Mouse (Mus musculus) macrophage (primary cell): ENCODE measurements around the gene Thada. TPM values are rescaled to one million over a fixed set of nuclear protein-coding genes. Genes with fewer than 3 reads are reported as not detected.
"Not testable (repeated sequence)": the region's sequence is repeated elsewhere in the genome, so short reads cannot be mapped to it uniquely, and the experiment has no call there.

Source experiments
- H3K27ac ChIP-seq: fragments of 350-480 bp; formaldehyde crosslinking; 2 replicates; pipeline ENCODE4 v1.9.0; 2021
- H3K36me3 ChIP-seq: fragments of 350-480 bp; formaldehyde crosslinking; 2 replicates; pipeline ENCODE4 v1.9.0; 2021; ENCODE audit errors: inconsistent target
- H3K4me3 ChIP-seq: fragments of 350-480 bp; formaldehyde crosslinking; 2 replicates; pipeline ENCODE4 v1.9.0; 2021; ENCODE audit errors: inconsistent target
- H3K79me2 ChIP-seq: fragments of 350-480 bp; formaldehyde crosslinking; 2 replicates; pipeline ENCODE4 v1.9.0; 2021; ENCODE audit errors: inconsistent target
- WGBS: methylation state at CpG from one replicate; pipeline ENCODE4 v1.1.7; 2026; ENCODE audit warnings: inconsistent platforms; ENCODE audit not compliant: missing documents; 5-methylcytosine and 5-hydroxymethylcytosine counted together
- polyA plus RNA-seq: library from polyadenylated mRNA; stranded (reverse); fragments of 250-400 nt; gene quantifications from 3 replicates; pipeline ENCODE4 v1.2.4, GENCODE M21; 2018; ENCODE audit warnings: inconsistent platforms

Thada gene
- polyA plus RNA-seq, 1 experiment from 2014 or later: 6.0 TPM

- Histone ChIP-seq H3K79me2 (no peaks in the 10 kb centered on the region), H3K36me3 (no peaks in the 10 kb centered on the region), H3K4me3 (no peak overlapping the region), H3K27ac (no peak overlapping the region)
- WGBS: 49% methylated on average over 6 of the region's 6 CpGs
These were observed 135.5 kb downstream of the Thada start for GRCm38 (mm10) chr17:84330506-84330905.

GRCm38 (mm10) chr17:84329906-84330470 is 136.0 kb downstream of the Thada start:
- 79% methylated on average over 4 of the region's 4 CpGs for WGBS
- H3K4me3 ChIP-seq: no peak overlapping the region
- peak overlapping the region; percentile 63; the same call in 1 of the 2 replicates for H3K27ac ChIP-seq
- no peaks in the 10 kb centered on the region for H3K79me2 ChIP-seq
- no peaks in the 10 kb centered on the region for H3K36me3 ChIP-seq

- WGBS: 23% methylated on average over 2 of the region's 2 CpGs
- Histone ChIP-seq H3K36me3 (no peaks in the 10 kb centered on the region), H3K4me3 (no peak overlapping the region), H3K79me2 (no peaks in the 10 kb centered on the region), H3K27ac (peak overlapping the region; percentile 63)
These were observed 137.5 kb downstream of the Thada start for GRCm38 (mm10) chr17:84328526-84328925.

- Histone ChIP-seq H3K79me2 (no peaks in the 10 kb centered on the region), H3K36me3 (no peaks in the 10 kb centered on the region), H3K4me3 (no peak overlapping the region), H3K27ac (no peak overlapping the region)
- WGBS: 95% methylated on average over 4 of the region's 12 CpGs
These were observed 138.7 kb downstream of the Thada start for GRCm38 (mm10) chr17:84327051-84327925.

GRCm38 (mm10) chr17:84322176-84322575 is 143.8 kb downstream of the Thada start:
- Histone ChIP-seq H3K27ac (no peak overlapping the region), H3K36me3 (no peaks in the 10 kb centered on the region), H3K4me3 (no peak overlapping the region), H3K79me2 (no peaks in the 10 kb centered on the region)
- WGBS: 86% methylated on average over 4 of the region's 4 CpGs

GRCm38 (mm10) chr17:84321351-84321750 is 144.7 kb downstream of the Thada start:
- no peaks in the 10 kb centered on the region for H3K79me2 ChIP-seq
- WGBS: 93% methylated on average over 5 of the region's 5 CpGs
- H3K36me3 ChIP-seq: no peaks in the 10 kb centered on the region
- no peak overlapping the region for H3K27ac ChIP-seq
- H3K4me3 ChIP-seq: no peak overlapping the region

- Histone ChIP-seq H3K36me3 (no peaks in the 10 kb centered on the region), H3K27ac (no peak overlapping the region), H3K4me3 (no peak overlapping the region), H3K79me2 (no peaks in the 10 kb centered on the region)
- 100% methylated on average over 1 of the region's 1 CpGs for WGBS
These were observed 145.4 kb downstream of the Thada start for GRCm38 (mm10) chr17:84320576-84320975.

- H3K4me3 ChIP-seq: no peak overlapping the region
- H3K27ac ChIP-seq: no peak overlapping the region
- 88% methylated on average over 7 of the region's 7 CpGs for WGBS
These were observed 151.7 kb downstream of the Thada start for GRCm38 (mm10) chr17:84314341-84314740.

GRCm38 (mm10) chr17:84313494-84313893 is 152.5 kb downstream of the Thada start:
- Histone ChIP-seq H3K27ac (no peak overlapping the region), H3K4me3 (no peak overlapping the region), H3K36me3 (peaks cover 9% of the 10 kb centered on the region; the same call in 1 of the 2 replicates), H3K79me2 (no peaks in the 10 kb centered on the region)
- 84% methylated on average over 6 of the region's 6 CpGs for WGBS

More at GRCm38 (mm10) chr17:84314341-84314740, 151.7 kb downstream of the Thada start:
- H3K36me3 ChIP-seq: peaks cover 4% of the 10 kb centered on the region; the same call in 1 of the 2 replicates
- H3K79me2 ChIP-seq: no peaks in the 10 kb centered on the region

- Histone ChIP-seq H3K36me3 (peaks cover 9% of the 10 kb centered on the region; the same call in 1 of the 2 replicates), H3K4me3 (no peak overlapping the region), H3K27ac (no peak overlapping the region), H3K79me2 (no peaks in the 10 kb centered on the region)
- 50% methylated on average over 1 of the region's 1 CpGs for WGBS
These were observed 159.9 kb downstream of the Thada start for GRCm38 (mm10) chr17:84306151-84306550.

GRCm38 (mm10) chr17:84305074-84305473 is 160.9 kb downstream of the Thada start:
- WGBS: 100% methylated on average over 5 of the region's 5 CpGs
- Histone ChIP-seq H3K27ac (no peak overlapping the region), H3K79me2 (no peaks in the 10 kb centered on the region), H3K36me3 (peaks cover 9% of the 10 kb centered on the region; the same call in 1 of the 2 replicates), H3K4me3 (no peak overlapping the region)

GRCm38 (mm10) chr17:84304141-84304540 is 161.9 kb downstream of the Thada start:
- peaks cover 3% of the 10 kb centered on the region; the same call in 1 of the 2 replicates for H3K36me3 ChIP-seq
- 96% methylated on average over 5 of the region's 5 CpGs for WGBS
- H3K27ac ChIP-seq: no peak overlapping the region

GRCm38 (mm10) chr17:84297976-84298375 is 168.0 kb downstream of the Thada start:
- H3K79me2 ChIP-seq: no peaks in the 10 kb centered on the region
- H3K27ac ChIP-seq: no peak overlapping the region
- WGBS: 94% methylated on average over 6 of the region's 6 CpGs
- H3K4me3 ChIP-seq: no peak overlapping the region
- H3K36me3 ChIP-seq: no peaks in the 10 kb centered on the region

More at GRCm38 (mm10) chr17:84304141-84304540, 161.9 kb downstream of the Thada start:
- Histone ChIP-seq H3K4me3 (no peak overlapping the region), H3K79me2 (no peaks in the 10 kb centered on the region)

GRCm38 (mm10) chr17:84293221-84293620 is 172.8 kb downstream of the Thada start:
- no peaks in the 10 kb centered on the region for H3K36me3 ChIP-seq
- no peak overlapping the region for H3K4me3 ChIP-seq
- H3K27ac ChIP-seq: peak overlapping the region; percentile 80
- 52% methylated on average over 4 of the region's 4 CpGs for whole genome bisulfite sequencing
- H3K79me2 ChIP-seq: no peaks in the 10 kb centered on the region

GRCm38 (mm10) chr17:84291228-84291627 is 174.8 kb downstream of the Thada start:
- H3K4me3 ChIP-seq, H3K27ac ChIP-seq, H3K36me3 ChIP-seq, H3K79me2 ChIP-seq: not testable (repeated sequence)
- WGBS: 98% methylated on average over 6 of the region's 6 CpGs
